ENCODE assay signal across 11 mouse cellular contexts in genomic region chr5:27842671-27843320, GRCm38 (mm10). TPM values are rescaled to one million over a fixed set of nuclear protein-coding genes. Genes with fewer than 3 reads are reported as not detected.
DNase-seq lines count a peak whose midpoint lies in the region; ATAC-seq and TF ChIP-seq lines count a peak whose summit lies in the region.
"Had no signal": no experiment of that assay in that cellular context is flagged by ENCODE, and none has a peak within 500 bp of the region (broad histone marks: within the 10 kb centered on the region; RNA-seq: fewer than 3 reads in every experiment).

No protein-coding gene starts in this region.

- H3K36me3 ChIP-seq in neural tube, embryonic 12.5 days, result no peaks in the 10 kb centered on the region
- H3K36me3 ChIP-seq in forebrain, postnatal 0 days (ENCODE audit: insufficient read depth), result no peaks in the 10 kb centered on the region
- no peaks in the 10 kb centered on the region for H3K36me3 ChIP-seq in stomach, postnatal 0 days (ENCODE audit: control insufficient read depth, insufficient read depth, low read length)
- H3K36me3 ChIP-seq in kidney, embryonic 16.5 days (ENCODE audit: insufficient read depth, low read length), result no peaks in the 10 kb centered on the region
- H3K36me3 ChIP-seq: G1E; heart, embryonic 15.5 days; limb, embryonic 12.5 days had no signal

- H3K4me3 ChIP-seq in neural tube, embryonic 12.5 days, result no peak overlapping the region
- peak overlapping the region; percentile 50 for H3K4me3 ChIP-seq in forebrain, postnatal 0 days (ENCODE audit: low read depth, low read length)
- H3K4me3 ChIP-seq in stomach, postnatal 0 days (ENCODE audit: low read depth, low read length), result no peak overlapping the region
- H3K4me3 ChIP-seq in kidney, embryonic 16.5 days (ENCODE audit: low read length), result no peak overlapping the region
- H3K4me3 ChIP-seq: heart, embryonic 15.5 days had no signal

- no peak overlapping the region for H3K27ac ChIP-seq in neural tube, embryonic 12.5 days
- H3K27ac ChIP-seq in forebrain, postnatal 0 days (ENCODE audit: low read depth, low read length), result no peak overlapping the region
- H3K27ac ChIP-seq in stomach, postnatal 0 days (replicated peaks), result no peak overlapping the region
- H3K27ac ChIP-seq in kidney, embryonic 16.5 days (ENCODE audit: low read length), result no peak overlapping the region
- H3K27ac ChIP-seq: heart, embryonic 15.5 days; limb, embryonic 12.5 days had no signal

- no peak for DNase-seq in neural tube, embryonic 10.5 days (ENCODE audit: extremely low spot score, low spot score)
- peak; percentile 32 for DNase-seq in forebrain, postnatal 0 days
- DNase-seq in left cerebral cortex, postnatal 25 days (ENCODE audit: low spot score in 2 of 2), result peak; percentile 51 to 64
- no peak for DNase-seq in stomach, postnatal 0 days (ENCODE audit: low spot score)
- no peak for DNase-seq in gastrocnemius, adult 18-20 months (ENCODE audit: low spot score)
- DNase-seq: lung, postnatal 36 days had no signal

- H3K4me2 ChIP-seq in neural tube, embryonic 12.5 days (replicated peaks), result peak overlapping the region; percentile 66; the same call in 1 of the 2 replicates
- H3K4me2 ChIP-seq in forebrain, postnatal 0 days (ENCODE audit: low read depth), result peak overlapping the region; percentile 76
- no peak overlapping the region for H3K4me2 ChIP-seq in stomach, postnatal 0 days (replicated peaks; ENCODE audit: low read depth)
- H3K4me2 ChIP-seq in kidney, embryonic 16.5 days (replicated peaks; ENCODE audit: low read depth, low read length), result no peak overlapping the region
- H3K4me2 ChIP-seq: heart, embryonic 15.5 days had no signal

- 75% methylated on average over 28 of the region's 28 CpGs for WGBS in neural tube, embryonic 12.5 days
- 75% methylated on average over 28 of the region's 28 CpGs for WGBS in forebrain, postnatal 0 days
- 67% methylated on average over 28 of the region's 28 CpGs for WGBS in stomach, postnatal 0 days
- 72% methylated on average over 28 of the region's 28 CpGs for WGBS in kidney, embryonic 16.5 days

- no peak for TF ChIP-seq CTCF in forebrain, postnatal 0 days (IDR thresholded peaks at IDR 0.05; ENCODE audit: low read depth)
- TF ChIP-seq CTCF in stomach, postnatal 0 days (IDR thresholded peaks at IDR 0.05; ENCODE audit: low read depth), result no peak

- peaks cover 7% of the 10 kb centered on the region; the same call in 1 of the 2 replicates for H3K4me1 ChIP-seq in neural tube, embryonic 12.5 days
- peaks cover 11% of the 10 kb centered on the region; the same call in 1 of the 2 replicates for H3K4me1 ChIP-seq in forebrain, postnatal 0 days (ENCODE audit: insufficient read depth)
- no peaks in the 10 kb centered on the region for H3K4me1 ChIP-seq in stomach, postnatal 0 days (replicated peaks; ENCODE audit: control insufficient read depth, insufficient read depth)
- H3K4me1 ChIP-seq in kidney, embryonic 16.5 days (ENCODE audit: insufficient read depth, low read length), result 0 out of 2 replicates have a peak, but pooled peaks cover 5% of the 10 kb centered on the region

- H3K9ac ChIP-seq in neural tube, embryonic 12.5 days, result no peak overlapping the region
- no peak overlapping the region for H3K9ac ChIP-seq in forebrain, postnatal 0 days
- H3K9ac ChIP-seq in stomach, postnatal 0 days (ENCODE audit: low read length), result no peak overlapping the region
- no peak overlapping the region for H3K9ac ChIP-seq in kidney, embryonic 16.5 days (replicated peaks; ENCODE audit: low read length)
- H3K9ac ChIP-seq: heart, embryonic 15.5 days; limb, embryonic 12.5 days had no signal

- intact Hi-C loops in left cerebral cortex, postnatal 25 days (cut with DNase I), result loop anchor here (1.0 to 2.0 kb wide), 5 partner anchors 31 to 228 kb away; partner anchors contain the start of genes Insig1 and Paxip1

- no peak for TF ChIP-seq EP300 in stomach, postnatal 0 days (optimal IDR thresholded peaks at IDR 0.05)

- peaks cover 14% of the 10 kb centered on the region for H3K27me3 ChIP-seq in neural tube, embryonic 12.5 days (replicated peaks)
- H3K27me3 ChIP-seq in forebrain, postnatal 0 days (ENCODE audit: insufficient read depth, low read length), result no peaks in the 10 kb centered on the region
- no peaks in the 10 kb centered on the region for H3K27me3 ChIP-seq in stomach, postnatal 0 days (ENCODE audit: control insufficient read depth, insufficient read depth, low read length)
- peaks cover 11% of the 10 kb centered on the region for H3K27me3 ChIP-seq in kidney, embryonic 16.5 days (ENCODE audit: insufficient read depth, low read length)

- H3K9me3 ChIP-seq in neural tube, embryonic 12.5 days, result no peaks in the 10 kb centered on the region
- no peaks in the 10 kb centered on the region for H3K9me3 ChIP-seq in forebrain, postnatal 0 days (ENCODE audit: low read length)
- H3K9me3 ChIP-seq in stomach, postnatal 0 days (ENCODE audit: control insufficient read depth, low read length), result no peaks in the 10 kb centered on the region
- no peaks in the 10 kb centered on the region for H3K9me3 ChIP-seq in kidney, embryonic 16.5 days (ENCODE audit: low read length)
- H3K9me3 ChIP-seq: G1E; heart, embryonic 15.5 days; limb, embryonic 12.5 days had no signal

- no peak; the same call in 1 of the 2 replicates for ATAC-seq in neural tube, embryonic 12.5 days (ENCODE audit: low FRiP score, low read depth)
- ATAC-seq in forebrain, postnatal 0 days, result peak; percentile 40
- ATAC-seq in stomach, postnatal 0 days (ENCODE audit: low FRiP score, low TSS enrichment), result no peak
- no peak for ATAC-seq in kidney, embryonic 16.5 days (ENCODE audit: low FRiP score, low TSS enrichment)

RNA-seq across cellular contexts. Expression of gene Htr5a, which starts 0.8 kb away (rescaled TPM):
- polyA plus RNA-seq in neural tube, embryonic 12.5 days (2016; fragmentation: Nextera tagmentation; extraction: Ambion mirVana), result 0.20 and 0.26 TPM in 2 replicates
- total RNA-seq in forebrain, postnatal 0 days (2014; rRNA removed), result 5.8 and 7.6 TPM in 2 replicates
- polyA plus RNA-seq in forebrain, postnatal 0 days (2015; fragmentation: Nextera tagmentation; extraction: Ambion mirVana), result 0.86 and 1.2 TPM in 2 replicates
- total RNA-seq in left cerebral cortex, postnatal 25 days (2021), result 10 to 100 TPM; 13.8 to 14.3 TPM
- not detected in 2 replicates for polyA plus RNA-seq in stomach, postnatal 0 days (2015; fragmentation: Nextera tagmentation; extraction: Ambion mirVana)
- not detected for total RNA-seq in gastrocnemius, adult 18-20 months (2021)
- not detected in 2 replicates for polyA plus RNA-seq in kidney, embryonic 16.5 days (2015; fragmentation: Nextera tagmentation; extraction: Ambion mirVana)
- polyA plus RNA-seq: G1E; heart, embryonic 15.5 days; limb, embryonic 12.5 days had no signal

RNA-seq across cellular contexts. Expression of gene Paxip1, which starts 51.3 kb away (rescaled TPM):
- 41.4 and 46.2 TPM in 2 replicates for polyA plus RNA-seq in neural tube, embryonic 12.5 days (2016; fragmentation: Nextera tagmentation; extraction: Ambion mirVana)
- 24.8 and 28.1 TPM in 2 replicates for total RNA-seq in forebrain, postnatal 0 days (2014; rRNA removed)
- 19.4 and 21.3 TPM in 2 replicates for polyA plus RNA-seq in forebrain, postnatal 0 days (2015; fragmentation: Nextera tagmentation; extraction: Ambion mirVana)
- 10 to 100 TPM; 45.1 to 51.7 TPM for total RNA-seq in left cerebral cortex, postnatal 25 days (2021)
- 7.9 and 9.3 TPM in 2 replicates for polyA plus RNA-seq in stomach, postnatal 0 days (2015; fragmentation: Nextera tagmentation; extraction: Ambion mirVana)
- 1 to 10 TPM; 6.1 to 7.7 TPM for total RNA-seq in gastrocnemius, adult 18-20 months (2021)
- polyA plus RNA-seq in kidney, embryonic 16.5 days (2015; fragmentation: Nextera tagmentation; extraction: Ambion mirVana), result 38.7 and 38.8 TPM in 2 replicates

Comparison
In these comparisons a context has a peak if more than half of its experiments do, and no peak if none do; other contexts are left out.
1. H3K4me2 ChIP-seq: peak in neural tube, embryonic 12.5 days (single experiment) and forebrain, postnatal 0 days (single experiment); none in stomach, postnatal 0 days (single experiment) and kidney, embryonic 16.5 days (single experiment).
2. DNase-seq: peak in forebrain, postnatal 0 days (single experiment) and left cerebral cortex, postnatal 25 days (2 of 2); none in neural tube, embryonic 10.5 days (single experiment), stomach, postnatal 0 days (single experiment) and gastrocnemius, adult 18-20 months (single experiment).